Mouse (Mus musculus): ENCODE results near the gene Fbln1. TPM values are rescaled to one million over a fixed set of nuclear protein-coding genes. Genes with fewer than 3 reads are reported as not detected.

Fbln1 gene
- polyA plus RNA-seq, 1 experiment = 10.9 TPM

DNA sequence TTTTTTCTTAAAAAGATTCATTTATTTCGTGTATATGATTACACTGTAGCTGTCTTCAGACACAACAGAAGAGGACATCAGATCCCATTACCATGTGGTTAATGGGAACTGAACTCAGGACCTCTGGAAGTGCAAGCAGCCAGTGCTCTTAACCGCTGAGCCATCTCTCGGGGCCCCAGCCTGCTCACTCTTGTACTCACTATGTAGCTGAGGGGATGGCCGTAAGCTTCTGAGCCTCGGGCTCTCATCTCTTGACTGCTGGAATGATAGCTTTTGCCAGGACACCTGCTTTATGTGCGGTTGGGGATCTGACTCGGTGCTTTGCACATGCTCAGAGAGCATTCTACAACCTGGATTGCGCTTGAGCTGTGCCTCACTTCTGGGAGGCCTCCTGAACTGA is 1.4 kb upstream of the Fbln1 start:
- TF ChIP-seq CTCF (IDR thresholded peaks at IDR 0.05; ENCODE audit: extremely low read depth, insufficient read depth, low read length) = no peak
- TF ChIP-seq POLR2A (IDR thresholded peaks at IDR 0.05; ENCODE audit: extremely low read depth, insufficient read depth, low read length) = no peak
- no peak overlapping the region for H3K27ac ChIP-seq (ENCODE audit: insufficient read depth, low read length)
- H3K4me3 ChIP-seq (ENCODE audit: insufficient read depth, low read length) = no peak overlapping the region

DNA sequence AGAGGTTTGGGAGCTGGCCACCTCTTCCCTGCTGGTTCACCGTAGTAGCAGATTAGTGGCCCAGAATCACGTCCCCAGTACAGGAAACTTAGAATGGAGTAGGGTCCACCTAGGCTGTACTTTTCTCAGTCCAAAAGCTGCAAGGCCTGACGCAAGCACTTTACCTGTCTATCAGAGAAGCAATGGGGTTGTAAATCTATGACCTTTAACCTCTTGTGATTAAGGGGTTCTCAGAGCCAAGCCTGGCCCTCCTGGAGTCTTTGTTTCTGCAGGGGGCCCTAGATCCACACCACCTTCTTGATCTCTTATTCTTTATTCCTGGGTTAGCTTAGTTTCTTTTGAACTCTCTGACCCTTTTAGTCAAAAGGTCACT is 940 bp downstream of the Fbln1 start:
- no peaks in the 10 kb centered on the region for H3K4me1 ChIP-seq (ENCODE audit: control insufficient read depth, insufficient read depth, low read length)
- no peak overlapping the region; the same call in 1 of the 2 replicates for H3K27ac ChIP-seq (ENCODE audit: insufficient read depth, low read length)
- no peak for TF ChIP-seq CTCF (IDR thresholded peaks at IDR 0.05; ENCODE audit: extremely low read depth, insufficient read depth, low read length)
- no peak for TF ChIP-seq POLR2A (IDR thresholded peaks at IDR 0.05; ENCODE audit: extremely low read depth, insufficient read depth, low read length)
- no peak overlapping the region for H3K4me3 ChIP-seq (ENCODE audit: insufficient read depth, low read length)

More for the DNA sequence above, 1.4 kb upstream of the Fbln1 start:
- no peaks in the 10 kb centered on the region for H3K4me1 ChIP-seq (ENCODE audit: control insufficient read depth, insufficient read depth, low read length)

DNA sequence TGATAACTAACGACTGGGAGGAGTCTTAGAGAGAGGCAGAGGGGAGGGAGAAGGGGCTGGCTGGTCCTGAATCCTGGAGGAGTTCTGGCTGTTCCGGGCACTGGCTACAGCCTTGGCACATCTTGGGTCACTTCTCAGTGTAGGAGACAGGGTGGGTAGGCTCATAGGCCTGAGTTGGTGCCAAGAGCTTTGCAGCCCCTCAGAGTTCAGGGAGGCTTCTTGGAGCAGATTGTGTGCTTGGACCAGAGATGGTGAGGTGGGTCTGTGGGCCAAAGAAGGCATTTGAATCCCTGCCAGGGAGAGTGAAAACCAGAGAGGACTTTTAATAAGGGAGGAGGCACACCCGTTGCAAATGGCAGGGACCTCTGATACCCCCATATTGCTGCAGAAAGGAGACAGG is 1.3 kb downstream of the Fbln1 start:
- Histone ChIP-seq H3K4me1 (ENCODE audit: control insufficient read depth, insufficient read depth, low read length) (no peaks in the 10 kb centered on the region), H3K4me3 (ENCODE audit: insufficient read depth, low read length) (no peak overlapping the region), H3K27ac (ENCODE audit: insufficient read depth, low read length) (no peak overlapping the region)
- TF ChIP-seq CTCF (IDR thresholded peaks at IDR 0.05; ENCODE audit: extremely low read depth, insufficient read depth, low read length) (no peak), POLR2A (IDR thresholded peaks at IDR 0.05; ENCODE audit: extremely low read depth, insufficient read depth, low read length) (no peak)

DNA sequence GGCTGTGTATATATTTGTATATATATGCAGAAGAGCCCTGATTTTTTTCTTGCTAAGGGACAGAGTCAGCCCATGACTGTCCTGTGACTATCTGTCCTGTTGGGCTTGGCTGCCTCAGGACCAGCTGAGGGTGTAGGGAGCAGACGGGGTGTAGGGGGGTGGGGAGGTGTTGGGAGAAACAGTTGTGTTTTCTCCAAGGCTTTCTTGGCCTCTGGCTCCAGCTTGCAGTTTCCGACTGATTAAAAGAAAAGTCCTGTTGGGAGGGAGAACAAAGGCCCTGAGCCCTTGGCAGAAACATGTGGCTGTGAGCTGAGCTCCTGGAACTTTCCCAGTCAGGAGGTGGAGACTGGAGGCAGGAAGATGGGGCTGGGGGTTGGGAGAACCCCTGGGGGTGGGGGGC is 2.0 kb downstream of the Fbln1 start:
- no peak overlapping the region for H3K27ac ChIP-seq (ENCODE audit: insufficient read depth, low read length)
- no peaks in the 10 kb centered on the region for H3K4me1 ChIP-seq (ENCODE audit: control insufficient read depth, insufficient read depth, low read length)
- TF ChIP-seq POLR2A (IDR thresholded peaks at IDR 0.05; ENCODE audit: extremely low read depth, insufficient read depth, low read length) = no peak
- no peak for TF ChIP-seq CTCF (IDR thresholded peaks at IDR 0.05; ENCODE audit: extremely low read depth, insufficient read depth, low read length)
- H3K4me3 ChIP-seq (ENCODE audit: insufficient read depth, low read length) = no peak overlapping the region

DNA sequence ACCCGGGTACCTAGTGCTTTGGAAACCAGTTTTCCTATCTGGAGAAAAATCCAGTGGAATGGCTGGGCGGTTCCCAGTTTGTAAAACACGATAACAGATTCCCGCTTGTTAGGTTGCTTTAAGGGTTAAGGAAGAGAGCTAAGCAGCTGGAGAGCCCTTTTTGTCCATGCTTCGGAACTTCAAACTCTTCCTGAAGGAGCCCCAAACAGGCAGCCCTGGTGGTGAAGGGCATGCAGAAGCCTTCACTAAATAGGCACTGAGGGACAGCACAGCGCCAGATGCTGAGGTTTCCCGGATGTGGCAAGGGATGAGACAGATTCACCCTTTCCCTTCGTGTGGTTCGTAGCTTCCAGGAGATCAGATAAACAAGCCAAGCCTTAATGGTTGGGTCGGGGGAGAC is 2.6 kb downstream of the Fbln1 start:
- H3K4me1 ChIP-seq (ENCODE audit: control insufficient read depth, insufficient read depth, low read length) = no peaks in the 10 kb centered on the region
- H3K27ac ChIP-seq (ENCODE audit: insufficient read depth, low read length) = no peak overlapping the region
- TF ChIP-seq CTCF (IDR thresholded peaks at IDR 0.05; ENCODE audit: extremely low read depth, insufficient read depth, low read length) = no peak
- no peak for TF ChIP-seq POLR2A (IDR thresholded peaks at IDR 0.05; ENCODE audit: extremely low read depth, insufficient read depth, low read length)
- no peak overlapping the region for H3K4me3 ChIP-seq (ENCODE audit: insufficient read depth, low read length)

DNA sequence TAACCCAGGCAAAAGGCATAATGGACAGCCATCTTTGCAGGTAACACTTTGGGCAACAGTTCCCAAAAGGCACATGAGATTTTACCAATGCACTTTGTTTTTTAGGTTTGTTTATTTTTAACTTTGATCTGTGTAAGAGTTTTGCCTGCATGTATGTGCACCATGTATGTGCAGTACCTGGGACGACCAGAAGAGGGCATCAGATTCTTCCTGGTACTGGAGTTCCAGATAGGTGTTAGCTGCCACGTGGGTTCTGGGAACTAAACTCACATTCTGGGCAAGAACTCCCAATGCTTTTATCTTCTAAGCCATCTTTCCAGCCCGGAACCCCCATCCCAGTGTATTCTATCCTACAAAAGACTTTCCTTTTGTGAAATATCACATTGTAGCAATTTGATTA is 3.6 kb downstream of the Fbln1 start:
- Histone ChIP-seq H3K27ac (ENCODE audit: insufficient read depth, low read length) (no peak overlapping the region), H3K4me3 (ENCODE audit: insufficient read depth, low read length) (no peak overlapping the region), H3K4me1 (ENCODE audit: control insufficient read depth, insufficient read depth, low read length) (no peaks in the 10 kb centered on the region)
- peak; percentile 9; the same call in 1 of the 2 replicates for TF ChIP-seq CTCF (IDR thresholded peaks at IDR 0.05; ENCODE audit: extremely low read depth, insufficient read depth, low read length)
- TF ChIP-seq POLR2A (IDR thresholded peaks at IDR 0.05; ENCODE audit: extremely low read depth, insufficient read depth, low read length) = no peak

DNA sequence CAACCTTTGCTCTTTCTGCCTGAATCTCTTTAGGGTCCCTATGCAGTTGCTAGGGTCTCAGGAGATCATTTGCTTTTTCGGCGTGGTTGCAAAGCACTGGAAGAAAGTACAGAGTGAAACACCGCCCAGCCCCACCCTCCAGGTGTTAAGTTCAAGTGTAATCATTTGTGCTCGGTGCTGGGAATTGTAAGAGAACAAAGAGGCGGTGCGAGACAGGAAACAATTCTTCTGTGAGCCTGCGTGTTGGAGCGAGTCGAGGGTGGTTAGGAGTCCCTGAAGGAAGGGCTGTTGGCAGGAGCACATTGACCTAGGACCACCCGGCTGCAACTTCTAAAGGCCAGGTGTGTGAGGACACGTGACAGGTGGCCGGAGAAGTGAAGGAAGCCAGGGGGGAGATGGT is 4.9 kb downstream of the Fbln1 start:
- H3K4me3 ChIP-seq (ENCODE audit: insufficient read depth, low read length) = no peak overlapping the region
- no peaks in the 10 kb centered on the region for H3K4me1 ChIP-seq (ENCODE audit: control insufficient read depth, insufficient read depth, low read length)
- no peak for TF ChIP-seq POLR2A (IDR thresholded peaks at IDR 0.05; ENCODE audit: extremely low read depth, insufficient read depth, low read length)
- no peak for TF ChIP-seq CTCF (IDR thresholded peaks at IDR 0.05; ENCODE audit: extremely low read depth, insufficient read depth, low read length)
- H3K27ac ChIP-seq (ENCODE audit: insufficient read depth, low read length) = no peak overlapping the region

DNA sequence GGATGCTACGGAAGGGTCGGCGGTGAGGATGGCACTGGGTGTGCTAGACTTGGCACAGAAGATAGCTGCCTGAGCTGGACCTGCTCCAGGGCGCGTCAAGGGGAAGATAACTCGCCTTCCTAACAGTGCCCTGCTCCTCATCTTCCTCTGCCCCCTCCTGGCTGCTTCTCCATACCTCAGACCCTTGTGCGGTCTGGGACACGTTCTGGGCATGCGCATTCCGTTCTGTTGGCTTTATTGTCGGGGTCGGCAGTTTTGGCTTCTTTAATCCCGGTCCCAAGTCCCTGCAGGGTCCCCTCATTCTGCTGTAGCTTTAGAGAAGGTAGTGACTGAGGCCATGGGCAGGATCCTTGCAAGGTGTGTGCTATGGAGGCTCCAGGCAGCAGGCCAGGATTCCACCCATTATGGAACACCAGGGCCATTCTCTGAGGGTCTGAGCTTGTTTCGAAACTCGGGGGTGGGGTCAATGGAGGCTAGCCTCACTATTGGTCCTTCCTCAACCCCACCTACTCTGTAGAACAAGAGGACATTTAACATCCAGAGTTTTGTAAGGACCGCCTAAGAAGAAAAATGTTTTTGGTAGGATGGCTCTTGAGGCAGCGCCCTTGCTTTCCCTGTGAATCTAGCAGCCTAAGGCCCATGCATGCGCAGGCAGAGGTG is 5.5 kb downstream of the Fbln1 start:
- Histone ChIP-seq H3K4me3 (ENCODE audit: insufficient read depth, low read length) (no peak overlapping the region), H3K27ac (ENCODE audit: insufficient read depth, low read length) (no peak overlapping the region), H3K4me1 (ENCODE audit: control insufficient read depth, insufficient read depth, low read length) (no peaks in the 10 kb centered on the region)
- TF ChIP-seq CTCF (IDR thresholded peaks at IDR 0.05; ENCODE audit: extremely low read depth, insufficient read depth, low read length) (no peak), POLR2A (IDR thresholded peaks at IDR 0.05; ENCODE audit: extremely low read depth, insufficient read depth, low read length) (no peak)

DNA sequence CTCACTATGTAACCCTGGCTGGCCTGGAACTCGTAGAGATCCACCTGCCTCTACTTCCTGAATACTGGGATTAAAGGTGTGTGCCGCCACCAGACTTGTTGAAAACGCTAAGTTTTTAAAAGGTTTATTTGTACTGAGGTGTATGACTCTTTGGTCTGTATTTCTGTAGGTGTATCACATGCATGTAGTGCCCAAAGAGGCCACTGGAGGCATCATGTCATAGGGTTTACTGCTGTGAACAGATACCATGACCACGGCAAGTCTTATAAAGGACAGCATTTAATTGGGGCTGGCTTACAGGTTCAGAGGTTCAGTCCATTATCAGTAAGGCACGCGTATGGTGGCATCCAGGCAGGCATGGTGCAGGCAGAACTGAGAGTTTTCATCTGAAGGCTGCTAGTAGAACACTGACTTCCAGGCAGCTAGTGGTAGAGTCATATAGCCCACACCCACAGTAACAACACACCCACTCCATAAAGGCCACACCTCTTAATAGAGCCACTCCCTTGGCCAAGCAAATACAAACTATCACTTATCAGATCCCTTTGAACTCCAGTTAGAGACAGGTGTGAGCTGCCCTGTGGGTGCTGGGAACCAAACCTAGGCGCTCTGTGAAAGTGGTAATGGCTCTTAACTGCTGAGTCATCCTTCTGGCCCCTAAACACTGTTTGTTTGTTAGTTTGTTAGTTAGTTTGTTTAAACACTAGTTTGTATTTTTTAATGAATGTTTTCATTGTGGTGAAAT is 10.5 kb downstream of the Fbln1 start:
- no peak for TF ChIP-seq POLR2A (IDR thresholded peaks at IDR 0.05; ENCODE audit: extremely low read depth, insufficient read depth, low read length)
- TF ChIP-seq CTCF (IDR thresholded peaks at IDR 0.05; ENCODE audit: extremely low read depth, insufficient read depth, low read length) = no peak
- no peak overlapping the region for H3K27ac ChIP-seq (ENCODE audit: insufficient read depth, low read length)

More for the DNA sequence above, 10.5 kb downstream of the Fbln1 start:
- H3K4me1 ChIP-seq (ENCODE audit: control insufficient read depth, insufficient read depth, low read length) = no peaks in the 10 kb centered on the region
- H3K4me3 ChIP-seq (ENCODE audit: insufficient read depth, low read length) = no peak overlapping the region

Data from cortical plate, adult 2 months (tissue).